Mouse (Mus musculus) heart, adult 2 months (tissue): ENCODE results near the gene Fcgr2b.

Experiments used
- CTCF ChIP-seq: fragments of 200-600 bp; IDR thresholded peaks from 2 replicates; pipeline ENCODE4 v1.8.1; 2022; ENCODE audit warnings: antibody characterized with exemption, mild to moderate bottlenecking, moderate library complexity
- EP300 ChIP-seq: fragments of 200-500 bp; IDR thresholded peaks from 2 replicates; pipeline ENCODE4 v1.6.1; 2011; ENCODE audit warnings: low read depth, low read length, control low read depth; ENCODE audit not compliant: insufficient read depth
- POLR2A ChIP-seq: fragments of 200-500 bp; IDR thresholded peaks from 2 replicates; pipeline ENCODE4 v1.6.1; 2011; ENCODE audit warnings: mild to moderate bottlenecking, low read depth, low read length, control low read depth; ENCODE audit not compliant: insufficient read depth

DNA sequence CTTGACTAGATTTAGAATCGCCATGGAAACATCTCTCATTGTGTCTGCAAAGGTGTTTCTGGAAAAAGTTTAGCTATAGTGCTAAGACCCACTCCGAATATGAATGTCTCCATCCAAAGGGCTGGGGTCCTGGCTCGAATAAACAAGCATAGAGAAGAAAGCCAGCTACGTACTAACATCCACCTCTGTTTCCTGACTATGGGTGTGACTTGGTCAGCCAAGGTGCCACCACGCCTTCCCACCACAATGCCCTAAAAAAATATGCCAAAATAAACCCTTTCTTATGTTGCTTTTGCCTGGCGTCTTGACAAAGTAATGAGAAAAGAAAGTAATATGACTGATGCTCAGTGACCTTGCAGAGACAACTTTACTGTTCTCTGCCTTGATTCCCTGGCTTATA lies 3.9 kb downstream of the Fcgr2b start:
- TF ChIP-seq CTCF = no peak
- TF ChIP-seq EP300 = no peak
- no peak for TF ChIP-seq POLR2A
